Mouse (Mus musculus) heart, embryonic 14.5 days (tissue): ENCODE results near the gene Armh3. TPM values are rescaled to one million over a fixed set of nuclear protein-coding genes. Genes with fewer than 3 reads are reported as not detected.

Source experiments
- ATAC-seq: fragments of 200-750 bp; cut with Nextera tagmentation; 2 replicates; pipeline ENCODE4 v1.8.0; 2017; ENCODE audit warnings: low read depth, moderate TSS enrichment; ENCODE audit not compliant: insufficient number of reproducible peaks, insufficient read depth, low FRiP score
- H3K27ac ChIP-seq, 2 experiments: fragments of 200-500 bp in 1 of 2; fragments of 300-500 bp in 1 of 2; sonication (generic) in 1 of 2; replicated peaks in 1 of 2; 2 replicates each; pipeline ENCODE4 v1.5.1; 2012 to 2014; ENCODE audit warnings: low read depth in 2 of 2, low read length in 2 of 2, control low read depth in 1 of 2, mild to moderate bottlenecking in 1 of 2, mixed read lengths in 1 of 2; ENCODE audit not compliant: control insufficient read depth in 1 of 2, insufficient read depth in 1 of 2
- H3K27me3 ChIP-seq: fragments of 300-500 bp; sonication (generic); 2 replicates; pipeline ENCODE4 v1.6.1; 2014; ENCODE audit warnings: mild to moderate bottlenecking, low read length, control low read depth; ENCODE audit not compliant: control insufficient read depth, insufficient read depth
- H3K36me3 ChIP-seq: fragments of 300-500 bp; sonication (generic); 2 replicates; pipeline ENCODE4 v1.6.1; 2014; ENCODE audit warnings: mild to moderate bottlenecking, control low read depth, low read length, mixed read lengths; ENCODE audit not compliant: control insufficient read depth, insufficient read depth
- H3K4me1 ChIP-seq, 2 experiments: fragments of 200-500 bp in 1 of 2; fragments of 300-500 bp in 1 of 2; sonication (generic) in 1 of 2; 2 replicates each; pipeline ENCODE4 v1.6.1; 2012 to 2014; ENCODE audit warnings: low read length in 2 of 2, control low read depth in 1 of 2, mixed read lengths in 1 of 2; ENCODE audit not compliant: control insufficient read depth in 2 of 2, insufficient read depth in 2 of 2
- H3K4me2 ChIP-seq: fragments of 300-500 bp; sonication (generic); 2 replicates; pipeline ENCODE4 v1.6.1; 2014; ENCODE audit warnings: mild to moderate bottlenecking, low read length
- H3K4me3 ChIP-seq, 2 experiments: fragments of 200-500 bp in 1 of 2; fragments of 300-500 bp in 1 of 2; sonication (generic) in 1 of 2; 2 replicates each; pipeline ENCODE4 v1.5.1; 2012 to 2014; ENCODE audit warnings: low read length in 2 of 2, mild to moderate bottlenecking in 2 of 2, control low read depth in 1 of 2, low read depth in 1 of 2, moderate library complexity in 1 of 2; ENCODE audit not compliant: control insufficient read depth in 1 of 2, insufficient read depth in 1 of 2
- H3K9ac ChIP-seq: fragments of 300-500 bp; sonication (generic); 2 replicates; pipeline ENCODE4 v1.6.1; 2014; ENCODE audit warnings: mild to moderate bottlenecking, low read length
- H3K9me3 ChIP-seq: fragments of 300-500 bp; sonication (generic); 2 replicates; pipeline ENCODE4 v1.6.1; 2016; ENCODE audit warnings: low read length, control low read depth; ENCODE audit not compliant: control insufficient read depth
- WGBS: fragments of 180-500 bp; shearing (Covaris S2); extraction: QIAGEN DNeasy Blood & Tissue Kit; methylation state at CpG from one replicate; pipeline ENCODE4 v1.1.7; 2014; 5-methylcytosine and 5-hydroxymethylcytosine counted together
- polyA plus RNA-seq: library from polyadenylated mRNA; unstranded; fragments of >200 nt; fragmentation: Nextera tagmentation; extraction: Ambion mirVana; gene quantifications from 2 replicates; pipeline ENCODE4 v1.2.1, GENCODE M21; 2014

The Armh3 gene
- polyA plus RNA-seq, 1 experiment from 2014 or later = 14.1 TPM

DNA sequence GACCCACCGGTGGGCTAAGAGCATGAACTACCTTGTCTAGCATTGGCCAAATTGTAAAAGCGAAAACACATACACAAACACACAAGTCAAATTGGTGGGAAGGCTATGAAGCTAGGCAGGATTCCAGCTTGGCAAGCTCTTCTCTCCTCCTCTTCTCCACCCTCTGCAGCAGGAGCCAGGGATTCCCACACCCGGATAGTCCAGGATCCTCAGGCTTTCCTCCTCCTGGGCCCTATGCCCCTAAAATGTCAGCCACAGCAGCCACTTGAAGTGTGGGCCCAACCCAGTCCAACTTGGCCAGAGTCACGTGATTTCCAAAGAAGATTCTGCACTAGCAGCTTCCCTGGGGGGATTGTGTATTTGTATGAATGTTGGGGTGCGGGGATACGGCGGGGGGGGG is 45.1 kb upstream of the Armh3 start:
- 56% methylated on average over 7 of the region's 7 CpGs for WGBS
- no peak for ATAC-seq
- no peaks in the 10 kb centered on the region for H3K9me3 ChIP-seq
- peak overlapping the region; percentile 25 to 99 for H3K4me3 ChIP-seq
- peak overlapping the region; percentile 100 for H3K9ac ChIP-seq
- H3K4me1 ChIP-seq = peaks cover 41 to 67% of the 10 kb centered on the region in 2 experiments
- peak overlapping the region; percentile 94 for H3K4me2 ChIP-seq
- no peaks in the 10 kb centered on the region for H3K36me3 ChIP-seq
- peak overlapping the region; percentile 94 to 99 for H3K27ac ChIP-seq
- no peaks in the 10 kb centered on the region for H3K27me3 ChIP-seq

DNA sequence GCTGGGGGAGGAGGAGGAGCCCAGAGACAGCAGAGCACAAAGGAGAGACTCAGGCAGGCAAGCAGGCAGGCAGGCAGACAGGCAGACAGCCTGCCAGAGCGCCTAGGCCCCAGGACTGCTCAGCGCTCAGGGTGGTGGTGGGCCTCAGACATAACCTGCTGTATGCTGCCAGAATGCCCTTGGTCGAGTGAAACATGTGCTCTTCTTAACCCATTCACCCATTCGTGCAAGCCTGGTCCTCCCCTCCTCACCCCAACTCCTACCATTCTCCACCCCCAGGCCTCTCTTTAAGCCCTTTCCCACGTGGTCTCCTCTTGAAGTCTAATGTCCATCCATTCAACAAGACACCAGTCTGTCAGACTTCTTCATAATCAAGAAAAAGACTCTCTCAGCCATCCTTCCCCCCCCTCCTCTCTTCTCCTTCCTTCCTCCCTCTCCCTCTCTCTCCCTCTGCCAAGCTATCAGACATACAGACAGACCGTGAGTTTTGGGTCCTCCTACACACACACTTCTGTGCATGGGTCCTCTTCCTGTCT is 44.3 kb upstream of the Armh3 start:
- no peak for ATAC-seq
- Histone ChIP-seq H3K27me3 (no peaks in the 10 kb centered on the region), H3K4me1 (peaks cover 48 to 76% of the 10 kb centered on the region in 2 experiments), H3K4me3 (peak overlapping the region; percentile 21 to 99), H3K27ac (peak overlapping the region; percentile 94 to 99), H3K9me3 (no peaks in the 10 kb centered on the region), H3K9ac (peak overlapping the region; percentile 100), H3K4me2 (peak overlapping the region; percentile 94), H3K36me3 (no peaks in the 10 kb centered on the region)
- 7% methylated on average over 5 of the region's 6 CpGs for whole genome bisulfite sequencing

DNA sequence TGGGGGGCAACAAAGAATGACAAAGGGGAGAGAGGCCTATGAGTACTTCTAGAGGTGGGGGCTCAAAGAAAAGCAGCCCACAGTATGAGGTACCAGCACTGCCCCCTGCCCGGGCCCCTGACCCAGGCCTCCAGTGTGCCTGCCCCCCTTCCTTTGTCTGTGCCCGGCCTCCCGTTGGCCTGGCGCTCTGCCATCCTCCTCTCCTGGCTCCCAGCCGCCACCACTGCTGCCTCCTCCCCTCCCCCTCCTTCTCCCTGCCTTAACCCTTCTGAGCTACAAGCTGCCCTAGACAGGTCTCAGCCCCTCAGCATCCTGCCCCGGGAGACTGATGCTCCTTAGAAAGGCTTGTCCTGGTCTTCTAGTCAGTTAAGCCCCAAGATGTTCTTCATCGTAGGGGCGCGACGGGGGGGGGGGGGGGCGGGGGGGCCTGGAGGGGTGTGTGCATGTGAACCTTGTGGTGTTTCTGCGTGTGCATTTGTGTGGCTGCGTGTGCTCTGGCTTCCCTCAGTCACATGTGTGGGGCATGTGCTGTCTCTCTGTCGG is 43.7 kb upstream of the Armh3 start:
- H3K27me3 ChIP-seq = no peaks in the 10 kb centered on the region
- H3K36me3 ChIP-seq = no peaks in the 10 kb centered on the region
- peak overlapping the region; percentile 39 to 99 for H3K4me3 ChIP-seq
- no peaks in the 10 kb centered on the region for H3K9me3 ChIP-seq
- WGBS = under 1% methylated on average over 14 of the region's 14 CpGs
- peak overlapping the region; percentile 94 for H3K4me2 ChIP-seq
- peaks cover 54 to 78% of the 10 kb centered on the region in 2 experiments for H3K4me1 ChIP-seq
- peak overlapping the region; percentile 94 to 99 for H3K27ac ChIP-seq
- H3K9ac ChIP-seq = peak overlapping the region; percentile 100
- ATAC-seq = peak; percentile 29

DNA sequence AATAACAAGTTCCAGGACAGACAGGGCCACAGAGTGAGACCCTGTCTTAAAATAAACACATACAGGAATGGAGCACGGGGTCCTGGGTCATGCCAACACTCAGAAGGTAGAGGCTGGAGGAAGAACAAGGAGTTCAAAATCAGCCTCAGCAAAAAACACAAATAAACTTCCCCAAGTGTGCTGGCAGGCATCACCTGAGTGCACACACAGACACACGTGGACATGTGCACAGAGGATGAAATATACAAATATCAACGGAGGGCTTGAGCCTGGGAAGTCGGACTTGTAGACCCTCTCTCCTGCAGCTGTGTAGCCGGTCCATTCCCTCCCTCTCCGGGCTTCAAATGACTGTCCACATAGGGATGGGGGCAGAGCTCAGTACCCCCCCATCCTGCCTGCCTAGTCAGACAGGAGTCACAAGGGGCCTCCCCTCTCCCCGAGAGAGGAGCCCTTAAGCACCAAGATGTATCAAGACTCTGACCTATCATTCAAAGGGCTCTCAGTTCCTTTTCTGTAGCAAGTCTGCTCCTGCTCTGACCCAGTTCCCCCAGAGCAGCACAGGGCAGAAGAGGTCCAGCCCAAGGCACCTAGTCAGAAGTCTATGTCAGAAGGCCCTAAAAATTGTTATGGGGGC is 43.1 kb upstream of the Armh3 start:
- Histone ChIP-seq H3K4me1 (peaks cover 56 to 77% of the 10 kb centered on the region in 2 experiments), H3K27ac (peak overlapping the region; percentile 94 to 99), H3K9me3 (no peaks in the 10 kb centered on the region), H3K27me3 (no peaks in the 10 kb centered on the region), H3K4me2 (peak overlapping the region; percentile 94), H3K9ac (peak overlapping the region; percentile 100), H3K36me3 (peaks cover under 1% of the 10 kb centered on the region), H3K4me3 (peak overlapping the region; percentile 39 to 99)
- no peak for ATAC-seq
- 19% methylated on average over 7 of the region's 7 CpGs for WGBS

DNA sequence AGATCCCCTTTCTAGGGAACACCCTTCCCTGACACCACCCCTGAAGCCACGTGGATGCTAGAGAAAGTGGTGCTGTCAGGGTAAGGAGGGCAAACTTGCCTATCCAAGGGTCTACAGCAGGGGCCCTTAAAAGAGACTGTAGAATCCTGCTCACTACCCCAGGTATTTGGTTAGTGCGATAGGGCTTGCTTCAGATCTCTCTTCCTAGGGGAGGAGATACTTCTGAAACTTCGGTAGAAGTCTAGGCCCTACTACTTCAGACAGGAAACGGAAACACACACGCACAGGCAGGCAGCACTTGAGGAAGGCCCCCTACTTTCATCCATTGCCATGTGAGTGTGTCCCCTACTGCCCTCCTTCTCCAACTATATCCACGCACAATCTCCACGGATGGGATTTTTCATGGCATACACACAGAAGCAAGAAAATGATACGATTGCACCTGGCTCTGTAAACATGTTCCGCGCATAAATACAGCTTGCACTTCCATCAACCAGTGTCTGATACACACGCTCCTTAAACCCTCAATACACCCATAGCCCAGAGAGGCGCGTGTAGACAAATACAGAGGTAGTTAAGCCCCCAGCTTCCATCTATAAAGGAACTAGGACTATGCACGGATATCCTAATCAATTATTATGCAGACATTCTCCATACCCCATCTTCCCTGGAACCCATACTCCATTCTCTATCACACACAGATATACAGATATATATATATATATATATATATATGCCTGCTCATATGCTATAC is 42.0 kb upstream of the Armh3 start:
- 42% methylated on average over 14 of the region's 14 CpGs for WGBS
- Histone ChIP-seq H3K4me3 (peak overlapping the region; percentile 72 to 91), H3K27me3 (no peaks in the 10 kb centered on the region), H3K9me3 (no peaks in the 10 kb centered on the region), H3K4me2 (peak overlapping the region; percentile 94), H3K9ac (peak overlapping the region; percentile 89), H3K36me3 (peaks cover 11% of the 10 kb centered on the region), H3K4me1 (peaks cover 52 to 69% of the 10 kb centered on the region in 2 experiments), H3K27ac (peak overlapping the region; percentile 95 to 96)
- ATAC-seq = no peak

DNA sequence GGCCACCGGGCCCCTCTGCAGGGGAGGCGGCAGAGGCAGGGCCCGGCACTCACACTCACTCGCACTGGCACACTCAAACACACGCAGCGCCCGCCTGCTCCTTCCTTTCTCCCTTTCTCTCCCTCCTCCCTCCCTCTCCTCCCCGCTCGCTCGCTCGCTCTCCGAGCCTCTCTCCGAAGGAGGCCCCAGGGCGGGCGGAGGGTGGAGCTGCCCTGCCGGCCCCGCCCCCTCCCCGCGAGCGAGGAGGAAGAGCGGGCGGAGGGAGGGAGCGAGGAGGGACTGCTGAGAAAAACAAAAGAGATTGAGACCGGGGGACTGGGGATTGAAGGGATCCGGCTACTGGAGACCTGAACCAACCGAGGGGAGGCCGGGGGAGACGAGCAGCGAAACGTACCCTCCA is 41.2 kb upstream of the Armh3 start:
- Histone ChIP-seq H3K4me2 (peak overlapping the region; percentile 94), H3K4me3 (peak overlapping the region; percentile 72 to 91), H3K9ac (peak overlapping the region; percentile 89), H3K36me3 (peaks cover 20% of the 10 kb centered on the region), H3K4me1 (peaks cover 52 to 69% of the 10 kb centered on the region in 2 experiments), H3K9me3 (no peaks in the 10 kb centered on the region), H3K27me3 (no peaks in the 10 kb centered on the region), H3K27ac (peak overlapping the region; percentile 95 to 96)
- peak; percentile 72 for ATAC-seq
- WGBS = 0% methylated on average over 13 of the region's 30 CpGs

DNA sequence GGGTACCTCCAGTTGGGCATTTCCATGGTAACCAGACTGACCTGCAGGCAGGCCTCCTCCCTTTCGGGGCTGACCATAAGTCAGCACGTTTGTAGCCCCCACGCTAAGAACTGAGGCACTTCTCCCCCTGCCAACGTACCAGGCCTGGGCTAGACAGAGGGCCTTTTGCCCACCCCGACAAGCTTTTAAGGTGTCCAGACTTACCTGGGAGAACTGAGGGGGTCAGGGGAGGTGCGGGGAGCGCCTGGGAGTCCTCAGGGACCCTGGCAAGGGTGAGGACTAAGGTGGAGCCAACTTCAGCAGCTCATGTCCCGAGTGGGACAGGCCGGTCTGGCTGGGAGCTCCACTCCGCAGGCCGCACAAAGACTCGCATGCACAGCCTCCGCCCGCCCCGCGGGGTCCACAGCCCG is 40.6 kb upstream of the Armh3 start:
- H3K27me3 ChIP-seq = no peaks in the 10 kb centered on the region
- H3K4me2 ChIP-seq = peak overlapping the region; percentile 94
- no peaks in the 10 kb centered on the region for H3K9me3 ChIP-seq
- peak overlapping the region; percentile 72 to 91 for H3K4me3 ChIP-seq
- peaks cover 49 to 65% of the 10 kb centered on the region in 2 experiments for H3K4me1 ChIP-seq
- ATAC-seq = no peak
- peaks cover 26% of the 10 kb centered on the region for H3K36me3 ChIP-seq
- H3K9ac ChIP-seq = peak overlapping the region; percentile 89
- WGBS = 0% methylated on average over 17 of the region's 17 CpGs
- H3K27ac ChIP-seq = peak overlapping the region; percentile 12 to 95; a peak in 3 of 4 replicates
